Mouse (Mus musculus): ENCODE measurements around the gene Gne.

The Gne gene

DNA sequence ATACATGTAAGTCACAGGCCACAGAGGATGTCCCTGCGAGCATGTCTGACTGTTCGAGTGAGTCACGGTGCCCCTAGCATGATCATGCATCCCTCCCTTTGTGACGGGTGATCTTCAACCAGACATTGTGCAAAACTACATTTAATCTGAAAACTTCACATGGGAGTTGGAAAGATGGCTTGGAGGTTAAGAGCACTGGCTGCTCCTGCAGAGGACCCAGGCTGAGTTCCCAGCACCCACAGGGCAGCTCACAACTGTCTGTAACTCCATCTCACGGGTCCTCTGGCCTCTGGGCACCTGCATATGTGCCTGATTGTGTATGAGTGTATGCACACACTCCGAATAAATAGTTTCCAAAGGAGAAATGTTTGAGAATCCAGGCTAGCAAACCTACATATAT lies 59.7 kb downstream of the Gne start:
- in situ Hi-C loops (cut with MboI, MseI) = no loop called here

- in situ Hi-C loops (cut with MboI, MseI) = no loop called here
Observed at GRCm38 (mm10) chr4:44023681-44024080, 60.3 kb downstream of the Gne start.

- in situ Hi-C loops (cut with MboI, MseI) = no loop called here
Observed at GRCm38 (mm10) chr4:44022766-44023165, 61.2 kb downstream of the Gne start.

DNA sequence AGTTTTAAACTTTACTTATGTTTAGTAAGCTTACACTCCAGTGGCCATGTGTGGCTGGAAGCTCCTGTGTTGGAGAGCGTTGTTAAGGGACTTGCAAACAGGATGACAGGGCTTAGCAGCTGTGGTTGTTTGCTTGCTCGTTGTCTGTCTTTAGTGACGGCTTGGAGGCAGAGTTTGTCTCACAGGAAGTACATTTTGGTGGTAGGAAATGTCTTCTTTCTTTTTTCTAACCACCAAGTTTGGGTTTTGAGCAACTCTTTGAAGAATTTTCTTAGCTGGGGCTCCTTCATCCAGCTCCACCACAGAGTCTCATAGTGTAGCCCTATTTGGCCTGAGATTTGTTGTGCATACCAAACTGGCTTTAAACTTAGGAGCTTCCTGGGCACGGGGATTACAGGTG lies 61.7 kb downstream of the Gne start:
- in situ Hi-C loops (cut with MboI, MseI) = no loop called here

DNA sequence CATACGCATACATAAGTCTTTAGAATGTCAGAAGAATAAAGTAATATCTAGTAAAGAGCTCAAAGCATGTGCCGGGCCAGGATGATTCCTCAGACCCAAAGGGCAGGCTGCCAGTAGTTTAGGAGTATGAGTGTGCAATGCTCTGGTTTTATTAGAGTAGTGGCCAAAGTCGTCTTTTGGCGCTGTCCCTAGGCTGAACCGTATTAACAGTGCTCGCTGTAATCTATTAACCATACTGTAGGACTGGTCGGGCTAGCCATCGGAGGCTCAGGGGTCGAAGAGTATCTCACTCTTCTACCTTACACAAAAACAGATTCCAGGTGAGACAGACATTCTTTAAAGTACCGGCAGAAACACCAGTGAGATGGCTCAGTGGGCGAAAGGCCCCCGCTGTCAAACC lies 67.2 kb downstream of the Gne start:
- in situ Hi-C loops (cut with MboI, MseI) = no loop called here

GRCm38 (mm10) chr4:44016071-44016470 lies 67.9 kb downstream of the Gne start:
- in situ Hi-C loops (cut with MboI, MseI) = no loop called here

GRCm38 (mm10) chr4:44013391-44014070 lies 70.4 kb downstream of the Gne start:
- in situ Hi-C loops (cut with MboI, MseI) = no loop called here

GRCm38 (mm10) chr4:44012376-44013367 lies 71.3 kb downstream of the Gne start:
- in situ Hi-C loops (cut with MboI, MseI) = no loop called here

DNA sequence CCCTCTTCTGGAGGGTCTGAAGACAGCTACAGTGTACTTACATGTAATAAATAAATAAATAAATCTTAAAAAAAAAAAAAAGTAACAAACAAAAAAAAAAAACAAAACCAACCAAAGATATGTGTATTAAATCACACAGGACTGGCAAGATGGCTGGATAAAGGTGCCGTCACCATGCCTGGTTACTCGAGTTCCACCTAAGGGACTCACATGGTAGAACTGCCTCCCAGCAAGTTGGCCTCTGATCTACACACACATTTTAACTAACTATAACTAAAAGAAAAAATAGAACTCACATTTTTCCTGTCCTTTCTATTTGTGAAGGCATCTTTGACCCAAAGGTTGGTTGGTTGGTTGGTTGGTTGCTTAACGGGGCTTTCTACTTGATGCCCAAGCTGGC lies 72.2 kb downstream of the Gne start:
- in situ Hi-C loops (cut with MboI, MseI) = no loop called here

GRCm38 (mm10) chr4:44010893-44011292 lies 73.1 kb downstream of the Gne start:
- in situ Hi-C loops (cut with MboI, MseI) = no loop called here

- in situ Hi-C loops (cut with MboI, MseI) = no loop called here
Observed at GRCm38 (mm10) chr4:44010176-44010575, 73.8 kb downstream of the Gne start.

GRCm38 (mm10) chr4:44004623-44005409 lies 79.2 kb downstream of the Gne start:
- in situ Hi-C loops (cut with MboI, MseI) = no loop called here

DNA sequence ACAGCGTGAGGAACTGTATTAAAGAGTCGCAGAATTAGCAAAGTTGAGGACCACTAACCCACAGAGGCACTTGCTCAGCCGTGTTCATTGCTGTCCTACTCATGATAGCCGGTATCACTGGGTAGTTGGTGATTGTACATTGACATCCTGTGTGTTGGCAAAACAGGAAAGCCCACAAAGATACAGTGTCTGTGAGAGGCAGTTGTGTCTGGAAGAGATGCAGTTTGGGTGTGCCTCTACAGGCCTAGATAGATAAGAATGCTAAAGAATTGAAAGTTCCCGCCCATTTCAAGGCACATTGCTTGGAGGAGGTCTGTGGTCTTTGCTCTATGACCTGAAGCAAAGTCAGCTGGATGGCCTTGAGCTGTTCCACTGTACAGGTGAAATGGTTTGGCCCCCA lies 79.9 kb downstream of the Gne start, which contains the start of gene Clta:
Gene Clta (plus strand): TSS at position 327 of the 400 bp plus-strand sequence.
- in situ Hi-C loops (cut with MboI, MseI) = no loop called here

GRCm38 (mm10) chr4:44003622-44004021 lies 80.4 kb downstream of the Gne start:
- in situ Hi-C loops (cut with MboI, MseI) = no loop called here

DNA sequence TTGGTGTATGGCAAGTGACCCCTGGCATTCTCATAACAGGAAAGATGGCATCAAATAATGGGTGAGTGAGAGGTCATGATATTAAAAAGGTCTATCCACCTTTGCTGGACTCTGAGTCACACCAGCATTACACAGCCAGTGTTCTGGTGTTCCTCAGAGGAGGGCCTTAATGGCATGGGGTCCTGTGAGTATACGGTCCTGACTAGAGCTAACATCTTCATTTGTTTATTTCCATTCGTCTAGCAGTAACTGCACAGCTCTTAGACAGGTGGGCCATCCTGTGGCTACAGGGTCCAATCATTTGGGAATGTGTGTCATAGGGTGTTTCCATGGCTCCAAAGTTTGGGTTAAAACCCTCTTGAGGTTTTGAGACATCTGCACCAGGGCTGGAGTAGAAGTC lies 89.6 kb downstream of the Gne start:
- in situ Hi-C loops (cut with MboI, MseI) = no loop called here

GRCm38 (mm10) chr4:43993072-43993471 lies 90.9 kb downstream of the Gne start:
- in situ Hi-C loops (cut with MboI, MseI) = no loop called here

- in situ Hi-C loops (cut with MboI, MseI) = no loop called here
Observed at GRCm38 (mm10) chr4:43988976-43989375, 95.0 kb downstream of the Gne start.

GRCm38 (mm10) chr4:43984326-43984725 lies 99.7 kb downstream of the Gne start:
- in situ Hi-C loops (cut with MboI, MseI) = loop anchor here (5.0 kb wide), 1 partner anchor 57 kb away; no protein-coding TSS in a partner anchor
